Mouse (Mus musculus) right cerebral cortex, adult 18-20 months (tissue): ENCODE measurements at regions not wholly inside any gene's neighbourhood (a gene's known extent, or its start where the extent isn't known, plus 50 kb on each side); places are given as distances from the start of the nearest gene placed in this dataset.

Experiments
- DNase-seq: peaks from one replicate; pipeline ENCODE4 v3.0.0; 2022; ENCODE audit warnings: mixed read lengths

DNA sequence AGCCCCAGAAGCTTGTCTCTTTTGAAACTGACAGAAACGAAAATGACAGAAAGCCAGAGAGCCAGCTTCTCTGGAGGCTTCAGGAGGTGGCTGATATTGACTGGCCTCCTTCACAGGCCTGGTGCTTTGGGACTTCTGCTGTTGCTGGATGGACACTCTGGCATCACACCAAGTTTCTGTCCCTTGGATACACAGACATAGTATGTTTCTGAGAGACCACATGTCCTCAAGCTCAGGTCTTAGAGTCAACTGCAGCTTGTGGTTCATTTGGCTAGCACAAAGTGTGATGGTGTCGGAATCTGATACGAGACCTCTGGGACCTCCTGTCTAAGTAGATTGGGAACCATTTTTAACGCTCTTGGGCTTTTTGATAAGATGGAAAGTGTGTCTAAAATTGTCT lies 502.0 kb downstream of the Sqor start:
- DNase-seq: no peak

DNA sequence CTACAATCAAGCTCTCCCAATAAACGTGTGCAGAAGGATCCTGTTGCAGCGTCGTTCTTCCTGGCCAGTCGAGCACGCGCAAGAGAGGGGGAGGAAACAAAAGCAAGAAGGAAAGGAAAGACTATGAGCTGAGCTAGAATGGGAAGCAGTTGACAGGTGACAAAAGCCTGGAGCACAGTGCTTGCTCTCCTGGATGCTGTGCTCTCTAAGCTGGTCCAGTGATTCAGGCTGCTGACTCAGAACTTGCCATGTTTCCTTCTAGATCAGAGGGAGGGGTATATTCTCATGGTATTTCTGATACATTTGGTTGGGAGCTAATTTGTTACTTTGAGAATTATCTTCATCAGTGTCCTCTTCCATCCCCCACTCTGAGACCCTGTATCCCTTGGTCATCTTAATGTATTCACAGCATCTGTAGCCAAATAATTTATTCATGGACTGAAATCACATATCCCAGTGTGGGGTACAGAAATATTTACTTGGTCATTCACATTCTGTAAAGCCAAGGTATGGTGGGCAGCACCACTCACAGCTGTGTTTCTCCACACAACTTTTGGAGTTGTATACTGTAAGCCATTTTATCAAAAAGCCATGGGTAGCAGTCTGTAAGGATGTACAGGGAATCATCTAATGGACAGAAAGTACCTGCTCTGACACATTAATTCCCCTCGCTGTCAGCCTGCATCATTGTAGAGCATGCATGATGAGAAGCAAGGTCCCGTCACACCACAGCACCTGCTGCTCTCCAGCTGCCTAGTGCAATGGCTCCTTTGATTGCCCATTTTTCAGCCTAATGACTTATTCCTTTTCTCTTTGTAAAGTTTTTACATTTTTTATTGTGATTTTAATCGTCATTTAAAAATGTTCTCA lies 510.1 kb downstream of the Sqor start:
- no peak for DNase-seq

DNA sequence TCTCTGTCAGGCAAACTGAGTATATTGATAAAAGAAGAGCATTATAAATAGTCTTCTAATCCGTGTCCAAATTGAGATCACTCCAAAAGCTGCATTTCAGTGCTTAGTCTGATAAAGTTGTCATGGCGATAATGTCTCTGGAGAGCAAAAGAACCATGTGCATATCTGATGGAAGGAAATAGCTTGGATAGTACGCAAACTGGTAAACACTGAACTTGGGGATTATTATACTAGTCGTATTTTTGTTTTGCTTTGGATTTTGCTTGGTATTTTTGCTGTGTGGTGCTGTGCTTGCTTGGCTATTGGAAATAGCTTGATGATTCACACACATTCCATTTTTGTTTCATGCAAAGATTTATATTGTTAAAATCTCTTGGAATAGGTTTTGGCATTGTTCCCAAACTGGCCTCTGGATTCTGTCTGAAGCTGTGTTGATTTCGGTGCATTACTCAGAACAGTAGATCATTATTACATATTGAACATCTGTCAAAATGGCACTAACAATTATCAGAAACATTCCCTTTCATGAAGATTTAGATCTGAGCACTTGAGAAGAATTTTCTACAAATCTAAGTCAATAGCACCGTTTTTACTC lies 510.8 kb downstream of the Sqor start:
- DNase-seq: no peak

DNA sequence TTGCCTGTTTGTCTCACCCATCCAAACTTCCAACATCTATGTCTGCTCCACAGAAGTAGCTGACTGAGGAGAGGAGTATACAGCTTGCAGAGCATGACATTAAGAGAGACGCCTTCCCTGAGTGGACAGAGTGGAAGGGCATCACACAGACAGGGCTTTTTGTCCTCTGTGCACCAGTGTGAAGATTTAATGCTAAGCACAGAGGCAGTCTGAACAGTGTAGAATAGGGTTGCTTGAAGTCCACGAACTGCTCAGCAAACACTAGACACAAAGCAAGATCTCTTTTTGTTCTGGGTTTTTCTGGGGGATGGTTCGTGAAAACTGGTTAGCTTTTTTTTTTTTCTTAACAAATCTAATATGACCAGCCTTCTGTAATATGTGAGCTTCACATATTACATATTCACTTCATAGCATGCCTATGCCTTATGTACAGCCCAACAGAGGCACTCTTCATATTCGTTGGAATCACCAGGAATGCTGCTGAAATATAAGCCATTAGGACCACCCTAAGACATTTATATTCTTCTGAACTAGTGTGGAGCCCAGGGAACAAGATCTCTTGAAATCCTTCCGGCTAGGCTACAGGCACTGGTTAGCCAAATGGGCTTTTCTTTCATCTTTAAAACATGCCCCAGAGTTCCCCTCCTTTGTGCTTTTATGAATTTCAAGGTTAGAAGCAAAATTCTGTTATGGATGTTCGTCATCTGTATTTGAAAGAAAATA lies 546.7 kb downstream of the Sqor start:
- no peak for DNase-seq

DNA sequence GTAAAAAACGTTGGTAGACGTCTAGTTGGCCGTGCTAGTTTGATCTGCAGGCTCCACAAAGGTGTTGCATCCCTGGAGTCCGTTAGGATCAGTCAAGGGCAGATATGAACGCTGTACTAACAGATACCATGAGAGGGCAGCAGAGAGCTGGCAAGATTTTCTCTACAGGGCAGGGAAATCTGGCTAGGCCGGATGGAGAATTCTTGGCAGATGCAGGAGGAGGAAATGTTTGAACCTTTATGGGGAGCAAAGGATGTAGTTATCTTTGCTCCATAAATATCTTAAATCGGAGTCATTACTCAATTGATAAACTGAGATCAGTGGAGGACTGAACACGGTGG lies 547.2 kb downstream of the Sqor start:
- DNase-seq: peak; percentile 74

DNA sequence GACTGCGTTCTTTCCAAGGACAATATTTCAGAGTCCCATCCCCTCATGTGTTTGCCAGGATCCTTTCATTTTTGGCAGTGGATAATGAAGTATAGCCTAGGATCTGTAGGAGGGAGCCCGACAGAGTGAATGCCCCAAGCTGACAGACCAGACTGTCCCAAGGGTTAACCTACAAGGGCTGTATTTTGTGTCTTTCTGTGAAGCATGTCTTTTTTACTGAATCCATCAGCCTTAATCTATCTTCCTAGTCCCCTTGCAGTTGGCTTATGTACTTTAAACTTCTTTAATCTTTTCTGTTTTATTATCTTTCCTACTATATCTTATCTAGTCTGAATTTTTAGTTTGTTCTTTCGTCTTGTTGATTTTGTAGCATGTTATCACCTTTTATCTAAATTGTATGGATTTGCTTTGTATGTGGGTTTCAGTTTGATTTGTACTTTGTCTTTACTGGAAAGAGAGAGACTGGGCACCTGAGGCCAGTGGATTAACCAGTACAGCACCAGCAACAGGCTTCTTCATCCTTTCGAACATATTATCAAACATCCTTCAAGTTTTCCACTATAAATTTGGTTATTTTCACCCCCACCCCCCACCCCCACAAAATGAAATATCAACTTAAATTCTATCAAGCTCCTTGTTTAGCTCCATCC lies 555.5 kb downstream of the Sqor start:
- DNase-seq: no peak

DNA sequence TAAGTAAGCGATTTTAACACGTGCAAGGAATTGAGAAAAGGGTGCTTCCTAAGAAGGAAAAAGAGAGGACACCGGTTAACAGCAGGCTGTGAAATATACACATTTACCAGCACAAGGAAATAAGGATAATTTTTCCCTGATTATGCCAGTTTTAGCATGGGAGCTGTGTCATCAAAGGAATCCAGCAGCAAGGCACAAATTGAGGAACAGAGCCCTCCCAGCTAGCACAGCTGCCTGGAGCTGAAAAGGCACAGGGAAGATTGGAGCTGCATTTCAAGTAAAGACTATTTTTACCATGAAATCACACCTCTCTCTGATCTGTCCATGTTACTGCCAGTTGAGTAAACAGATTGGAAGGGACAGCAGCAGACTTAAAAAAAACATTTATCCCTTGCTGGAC lies 558.7 kb downstream of the Sqor start:
- DNase-seq: peak; percentile 15

DNA sequence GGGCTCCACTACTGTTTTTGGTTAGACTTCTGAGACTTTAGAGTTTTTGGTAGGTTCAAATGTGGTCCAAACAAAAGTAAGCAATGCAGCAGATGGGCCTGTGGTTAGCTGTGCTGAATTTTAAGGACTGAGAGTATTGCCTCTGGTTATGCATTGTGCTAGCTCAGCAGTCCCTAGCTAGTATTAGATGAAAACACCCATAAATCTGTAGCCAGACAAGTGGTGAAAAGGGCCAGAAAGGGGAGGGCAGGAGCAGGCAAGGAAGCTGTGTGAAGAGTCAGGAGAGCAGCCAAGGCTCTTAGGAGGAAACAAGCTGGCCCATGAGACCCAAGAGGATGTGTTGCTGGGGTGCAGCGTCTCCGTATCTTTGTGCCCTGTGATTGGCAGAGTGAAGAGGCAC lies 559.9 kb downstream of the Sqor start:
- no peak for DNase-seq

DNA sequence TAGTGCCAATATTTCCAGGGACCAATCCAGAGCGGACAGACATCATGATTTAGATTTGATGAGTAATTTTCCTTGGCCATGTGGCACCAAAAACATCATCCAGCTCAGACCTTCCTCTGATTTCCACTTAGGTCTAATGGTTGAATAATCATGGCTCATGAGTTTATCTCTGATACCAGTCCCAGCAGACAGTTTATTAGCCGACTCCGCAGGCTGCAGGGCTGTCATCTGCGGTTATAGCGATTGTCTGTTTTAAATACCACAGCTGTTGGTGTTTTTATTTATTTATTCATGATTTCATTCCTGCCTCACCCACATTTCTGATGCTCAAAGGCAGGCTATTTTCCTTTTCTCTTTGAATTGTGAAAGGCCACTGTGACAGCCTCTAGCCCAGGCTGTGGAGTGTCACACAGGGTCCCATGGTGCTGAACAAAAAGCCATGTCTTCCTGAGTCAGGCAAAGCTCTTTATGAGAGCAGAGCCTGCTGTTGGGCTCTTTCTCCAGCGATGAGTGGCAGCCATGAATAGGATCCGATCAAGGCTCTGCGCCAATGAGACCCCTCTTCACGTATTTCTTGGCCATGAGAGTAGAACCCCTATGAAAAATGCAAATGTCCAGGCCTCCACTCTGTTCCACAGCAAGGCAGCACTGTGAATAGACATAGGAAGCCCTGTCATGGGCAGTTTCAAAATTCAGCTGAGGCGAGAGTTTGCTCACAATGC lies 584.7 kb downstream of the Sqor start:
- DNase-seq: no peak

DNA sequence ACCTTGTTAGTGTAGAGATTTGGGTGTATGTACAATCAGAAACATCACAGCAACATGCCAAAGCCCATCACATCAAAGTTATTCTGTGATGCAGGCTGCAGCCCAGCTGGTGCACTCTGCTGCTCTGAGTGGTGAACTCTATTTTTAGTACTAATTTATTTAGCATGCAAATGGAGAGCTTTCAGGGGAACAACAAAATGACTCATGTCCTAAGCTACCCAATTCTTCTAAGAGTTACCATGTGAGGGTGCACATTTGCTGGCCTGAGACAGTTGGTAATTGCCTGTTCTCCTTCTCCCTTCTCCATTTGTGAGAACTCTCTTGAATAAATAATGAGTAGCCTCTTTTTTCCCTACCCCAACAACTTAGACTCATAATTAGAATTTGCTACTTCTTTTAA lies 599.2 kb downstream of the Sqor start:
- peak; percentile 17 for DNase-seq

DNA sequence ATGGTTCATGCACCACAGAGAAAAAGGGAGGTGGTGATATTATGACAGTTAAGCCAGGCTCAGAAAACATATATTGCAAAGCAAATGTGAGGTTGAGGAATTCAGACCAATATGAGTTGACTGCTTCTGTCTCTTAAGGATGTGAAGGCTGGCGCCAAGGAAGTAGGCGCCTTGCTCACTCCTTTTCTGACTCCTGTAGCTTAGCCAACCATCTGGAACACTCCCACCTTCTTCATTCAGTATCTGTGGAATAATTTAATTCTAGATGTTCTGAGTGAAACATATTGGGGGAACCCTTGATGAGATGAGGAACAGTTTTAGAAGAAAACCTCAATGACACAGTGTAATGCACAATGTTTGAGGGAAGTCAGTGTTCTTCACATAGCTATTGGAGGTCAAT lies 601.5 kb downstream of the Sqor start:
- peak; percentile 43 for DNase-seq

DNA sequence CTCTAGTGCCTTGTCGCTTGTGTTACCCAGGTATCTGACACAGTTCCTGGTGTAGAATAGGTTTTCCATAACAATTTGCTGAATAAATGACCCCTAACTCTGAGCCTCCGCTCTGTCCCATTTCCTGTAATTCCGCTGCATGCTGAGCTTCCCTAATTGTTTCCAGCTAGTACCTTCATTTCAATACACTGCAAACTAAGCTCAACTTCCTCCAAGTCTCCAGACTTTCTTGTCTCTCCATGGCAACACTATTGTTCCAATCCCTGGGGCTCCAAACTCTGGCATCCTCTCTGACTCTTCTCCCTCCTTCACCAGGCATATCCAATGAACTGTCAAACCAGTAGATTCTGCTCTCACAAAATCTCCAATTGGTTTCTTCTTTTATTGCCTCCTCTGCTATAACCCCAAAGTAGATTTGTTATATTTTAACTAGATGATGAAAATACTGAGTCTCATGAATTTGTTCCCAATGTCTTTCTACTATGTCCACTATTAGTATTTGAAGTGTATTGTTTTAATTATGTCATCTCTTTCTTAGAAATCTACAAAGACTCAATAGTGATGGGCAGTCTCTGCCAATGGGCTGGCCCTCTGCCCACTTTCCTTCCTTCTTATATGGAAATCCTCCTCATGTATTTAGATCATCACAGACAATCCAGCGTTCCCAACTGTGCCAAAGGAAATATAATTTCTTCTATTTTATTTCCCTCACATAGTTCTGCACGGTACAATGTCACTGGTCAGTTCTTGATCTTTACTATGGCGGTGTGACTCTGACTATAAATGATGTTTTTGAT lies 620.8 kb downstream of the Sqor start:
- DNase-seq: no peak

DNA sequence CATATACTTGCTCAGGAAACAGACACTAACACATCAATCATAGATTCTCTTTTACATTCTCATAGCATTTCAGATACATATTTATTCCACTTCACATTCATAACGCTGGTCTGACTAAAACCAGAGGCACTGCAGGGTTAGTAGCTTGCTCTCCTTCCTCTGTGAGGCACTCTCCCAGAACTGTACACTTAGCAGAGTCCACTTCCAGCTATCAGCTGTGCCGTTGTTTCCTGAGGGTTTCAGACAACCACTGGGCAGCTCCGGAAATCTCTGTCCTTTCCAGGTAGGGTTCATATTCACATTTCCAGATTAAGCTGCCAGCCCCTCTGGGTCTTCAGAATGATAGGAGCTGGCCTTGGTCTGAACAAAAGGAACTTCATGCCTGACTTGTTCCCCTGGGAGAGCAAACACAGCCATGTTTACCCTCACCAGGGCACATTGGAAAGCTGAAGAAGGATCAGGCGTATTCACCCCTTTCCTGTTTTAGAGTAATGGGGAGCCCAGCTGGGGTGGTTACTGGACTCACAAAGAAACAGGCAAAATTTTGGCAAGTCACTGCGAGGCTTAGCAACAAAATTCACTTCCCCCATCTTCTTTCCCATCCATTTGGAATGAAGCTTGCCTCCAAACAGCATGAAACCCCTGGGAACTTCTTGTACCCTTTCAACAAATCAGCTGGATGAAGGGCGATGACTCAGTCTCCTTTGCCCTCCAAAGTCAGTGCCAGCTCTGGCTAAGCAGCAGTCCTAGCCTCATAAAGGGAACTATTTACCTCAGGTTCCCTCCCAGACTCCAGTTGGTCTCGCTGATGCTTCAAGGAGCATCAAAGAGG lies 622.0 kb downstream of the Sqor start:
- DNase-seq: peak; percentile 12

DNA sequence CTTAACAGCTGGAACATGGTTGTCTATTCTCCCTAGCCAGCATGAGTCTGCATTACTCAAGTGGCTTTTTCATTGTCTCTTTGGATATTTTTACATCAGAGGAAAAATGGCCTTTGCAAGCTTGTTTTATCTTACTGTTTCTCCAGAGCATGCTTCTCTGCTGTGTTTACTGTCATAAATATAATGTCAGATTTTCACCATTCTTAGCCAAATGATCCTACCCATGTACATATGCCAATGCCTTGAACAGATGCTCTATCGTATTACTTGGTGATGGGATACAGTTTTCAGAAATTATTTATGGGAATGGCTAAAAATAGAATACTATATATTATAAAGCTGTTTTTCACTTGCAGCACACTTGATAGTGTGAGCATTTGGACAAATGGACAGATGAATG lies 625.9 kb downstream of the Sqor start:
- no peak for DNase-seq

DNA sequence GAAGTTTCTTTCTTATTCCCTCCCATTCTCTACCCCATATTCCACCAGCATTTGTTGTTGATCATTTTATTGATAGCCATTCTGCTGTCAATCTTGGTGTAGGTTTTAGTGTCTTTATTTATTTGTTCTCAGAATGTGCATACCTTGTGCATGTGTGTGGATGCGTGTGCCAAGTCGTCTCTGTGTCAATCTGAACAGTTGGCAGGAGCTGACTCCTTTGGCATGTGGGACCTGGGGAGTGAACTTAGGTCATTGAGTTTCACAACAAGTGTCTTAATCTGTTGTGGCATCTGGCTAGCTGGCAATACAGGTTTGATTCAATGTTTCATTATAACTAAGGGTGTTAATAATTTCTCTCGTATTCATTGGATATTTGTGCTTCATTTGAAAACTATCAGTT lies 629.3 kb downstream of the Sqor start:
- DNase-seq: no peak

DNA sequence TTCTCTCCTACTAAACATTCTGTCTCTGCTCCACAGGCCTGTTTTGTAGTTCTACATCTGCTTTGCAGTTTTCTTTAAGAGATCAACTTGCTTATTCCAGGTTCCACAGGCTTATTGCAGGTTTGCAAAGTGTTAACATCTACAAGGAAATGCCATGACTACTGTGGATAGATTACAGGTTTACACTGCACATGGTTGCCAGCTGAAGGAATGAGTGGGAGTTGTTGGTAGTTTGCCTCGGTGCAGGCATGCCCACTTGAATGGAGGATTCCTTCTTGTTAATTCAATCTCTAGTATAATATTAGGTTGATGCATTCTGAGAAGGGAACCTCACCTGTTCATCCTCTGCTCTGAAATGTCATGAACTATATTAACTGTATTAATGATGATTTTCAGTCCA lies 632.5 kb downstream of the Sqor start:
- peak; percentile 10 for DNase-seq

DNA sequence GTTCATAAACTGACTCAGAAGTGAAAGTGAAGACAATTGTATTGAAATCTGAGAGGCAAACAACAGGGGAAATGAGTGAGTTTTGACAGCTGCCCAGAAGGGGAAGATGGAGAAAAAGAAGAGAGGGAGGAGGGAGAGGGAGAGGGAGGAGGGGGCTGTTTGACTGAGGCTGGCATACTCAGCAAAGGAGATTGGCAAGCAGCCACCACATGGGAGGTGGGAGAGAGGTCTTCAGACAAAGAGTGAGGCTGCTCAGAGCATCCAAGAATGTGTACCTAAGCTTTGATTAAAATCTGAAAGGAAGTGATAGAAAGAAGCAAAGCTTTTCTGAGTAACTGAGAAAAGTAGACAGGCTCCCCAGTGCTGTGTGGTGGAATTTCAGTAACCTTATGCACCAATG lies 636.0 kb downstream of the Sqor start:
- DNase-seq: no peak

DNA sequence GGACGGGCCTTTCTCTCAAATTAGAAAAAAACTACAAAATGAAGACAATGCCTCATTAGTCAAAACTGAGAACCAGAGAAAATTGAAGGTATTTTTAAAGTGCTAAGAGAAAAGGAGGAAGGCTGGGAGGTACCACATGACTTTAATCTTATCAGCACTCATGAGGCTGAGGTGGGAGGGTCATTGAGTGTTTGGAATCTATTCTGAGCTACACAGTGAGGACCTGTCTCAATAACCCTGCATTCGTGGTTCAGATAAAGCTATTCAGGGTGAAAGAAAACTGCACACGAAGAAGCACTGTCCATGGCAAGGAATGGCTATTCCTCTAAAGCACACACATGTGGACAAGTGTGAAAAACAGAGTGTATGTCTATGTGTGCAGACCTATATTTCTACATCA lies 644.0 kb downstream of the Sqor start:
- no peak for DNase-seq

DNA sequence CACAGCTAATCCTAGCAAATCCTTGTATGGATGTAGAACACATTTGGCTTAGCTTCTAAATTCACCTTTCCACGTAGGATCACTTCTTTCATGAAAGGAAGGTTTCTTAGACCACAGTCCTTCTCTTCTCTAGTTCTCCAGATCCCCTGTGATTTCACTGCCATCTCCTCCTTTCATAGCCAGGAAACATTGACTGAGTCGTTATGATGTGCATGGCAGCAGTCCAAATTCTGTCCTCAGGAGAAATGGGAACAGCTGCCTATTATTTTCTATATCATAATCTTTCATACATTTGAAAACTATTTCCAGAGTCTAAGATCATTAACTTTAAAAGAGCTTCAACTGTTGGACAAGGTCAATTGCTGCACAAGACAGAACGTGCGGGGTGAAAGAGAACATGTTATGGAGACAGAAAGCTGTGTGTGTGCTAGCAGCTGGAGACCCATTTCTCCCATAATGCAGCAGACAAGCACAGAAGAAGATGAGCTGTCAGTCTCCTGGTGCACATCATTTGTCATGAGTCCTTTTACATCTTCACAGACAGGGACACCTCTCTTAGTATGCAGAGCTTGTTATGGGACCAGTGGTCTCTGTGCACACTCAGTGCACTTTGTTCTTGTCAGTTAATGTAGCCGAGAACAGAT lies 631.6 kb upstream of the Sema6d start:
- DNase-seq: no peak

DNA sequence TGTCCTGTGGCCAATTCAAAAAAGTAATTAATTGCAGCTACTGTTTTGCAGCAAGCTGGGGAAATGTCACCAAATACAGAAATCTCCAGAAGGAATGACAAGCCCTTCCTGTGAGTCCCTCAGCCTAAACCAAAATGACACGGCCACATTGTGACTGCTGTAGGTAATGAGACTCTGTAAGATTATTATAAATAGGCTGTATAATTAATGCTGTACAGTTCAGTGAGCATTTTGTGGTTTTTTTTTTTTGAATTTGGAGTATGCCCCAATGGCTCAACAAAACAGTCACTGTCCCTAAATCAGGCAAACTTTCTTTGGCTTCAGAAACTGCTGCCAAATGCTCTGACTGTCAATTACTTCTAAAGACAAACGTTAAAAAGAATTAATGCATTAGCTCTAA lies 615.9 kb upstream of the Sema6d start:
- DNase-seq: no peak

DNA sequence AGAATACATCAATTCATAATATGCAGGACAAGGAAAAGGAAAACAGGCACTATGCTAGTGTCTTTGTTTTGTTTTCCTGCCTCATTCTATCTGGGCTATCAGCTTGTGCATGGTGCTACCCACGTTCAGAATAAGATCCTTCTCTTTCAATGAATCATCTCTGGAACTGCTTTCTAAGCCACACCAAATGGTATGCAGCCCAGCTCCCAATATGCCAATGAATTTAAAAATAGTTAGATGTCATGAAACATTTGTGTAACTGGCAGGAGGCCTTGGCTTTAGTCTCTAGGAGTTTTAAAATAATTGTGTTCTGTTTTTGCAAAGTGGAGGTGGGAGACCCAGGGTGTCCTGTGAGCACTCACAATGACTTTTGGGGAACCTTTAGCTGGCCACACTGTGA lies 603.1 kb upstream of the Sema6d start:
- DNase-seq: peak; percentile 11
